ENCODE assay signal across 13 mouse cellular contexts in genomic region chr4:106426286-106426685, GRCm38 (mm10). TPM values are rescaled to one million over a fixed set of nuclear protein-coding genes. Genes with fewer than 3 reads are reported as not detected.
DNase-seq lines count a peak whose midpoint lies in the region; ATAC-seq and TF ChIP-seq lines count a peak whose summit lies in the region.
"Had no signal": no experiment of that assay in that cellular context is flagged by ENCODE, and none has a peak within 500 bp of the region (broad histone marks: within the 10 kb centered on the region; RNA-seq: fewer than 3 reads in every experiment).

No protein-coding gene starts in this region.

- no peaks in the 10 kb centered on the region for H3K27me3 ChIP-seq in kidney, postnatal 0 days (ENCODE audit: insufficient read depth, low read length)
- no peaks in the 10 kb centered on the region for H3K27me3 ChIP-seq in midbrain, postnatal 0 days (ENCODE audit: insufficient read depth, low read length)
- no peaks in the 10 kb centered on the region for H3K27me3 ChIP-seq in midbrain, embryonic 16.5 days (ENCODE audit: control insufficient read depth, insufficient read depth, low read depth, low read length)
- no peaks in the 10 kb centered on the region for H3K27me3 ChIP-seq in stomach, postnatal 0 days (ENCODE audit: control insufficient read depth, insufficient read depth, low read length)
- H3K27me3 ChIP-seq: heart, embryonic 15.5 days; neural tube, embryonic 15.5 days had no signal

- no peak overlapping the region for H3K4me3 ChIP-seq in kidney, postnatal 0 days (replicated peaks; ENCODE audit: low read depth, low read length)
- no peak overlapping the region for H3K4me3 ChIP-seq in midbrain, postnatal 0 days (ENCODE audit: low read depth, low read length)
- no peak overlapping the region for H3K4me3 ChIP-seq in midbrain, embryonic 16.5 days (ENCODE audit: low read depth, low read length)
- H3K4me3 ChIP-seq in stomach, postnatal 0 days (ENCODE audit: low read depth, low read length): no peak overlapping the region
- H3K4me3 ChIP-seq: erythroblast, embryonic 14.5 days; gastrocnemius, adult 2 months; heart, embryonic 15.5 days; neural tube, embryonic 15.5 days had no signal

- H3K9me3 ChIP-seq in kidney, postnatal 0 days (replicated peaks; ENCODE audit: low read length): no peaks in the 10 kb centered on the region
- no peaks in the 10 kb centered on the region for H3K9me3 ChIP-seq in midbrain, postnatal 0 days (ENCODE audit: low read length)
- H3K9me3 ChIP-seq in midbrain, embryonic 16.5 days (replicated peaks; ENCODE audit: control insufficient read depth, low read length, poor library complexity, severe bottlenecking): no peaks in the 10 kb centered on the region
- H3K9me3 ChIP-seq in stomach, postnatal 0 days (ENCODE audit: control insufficient read depth, low read length): no peaks in the 10 kb centered on the region
- H3K9me3 ChIP-seq: heart, embryonic 15.5 days; neural tube, embryonic 15.5 days had no signal

- H3K4me1 ChIP-seq in kidney, postnatal 0 days (replicated peaks; ENCODE audit: insufficient read depth, low read length): no peaks in the 10 kb centered on the region
- H3K4me1 ChIP-seq in midbrain, postnatal 0 days (ENCODE audit: insufficient read depth, low read length): no peaks in the 10 kb centered on the region
- H3K4me1 ChIP-seq in midbrain, embryonic 16.5 days (ENCODE audit: control insufficient read depth, insufficient read depth, low read length): no peaks in the 10 kb centered on the region
- no peaks in the 10 kb centered on the region for H3K4me1 ChIP-seq in stomach, postnatal 0 days (replicated peaks; ENCODE audit: control insufficient read depth, insufficient read depth)
- H3K4me1 ChIP-seq: heart, embryonic 15.5 days; neural tube, embryonic 15.5 days had no signal

- WGBS in kidney, postnatal 0 days: 49% methylated on average over 5 of the region's 5 CpGs
- WGBS in midbrain, postnatal 0 days: 67% methylated on average over 5 of the region's 5 CpGs
- WGBS in midbrain, embryonic 16.5 days: 61% methylated on average over 5 of the region's 5 CpGs
- WGBS in stomach, postnatal 0 days: 57% methylated on average over 5 of the region's 5 CpGs

- peaks cover 59% of the 10 kb centered on the region for H3K36me3 ChIP-seq in kidney, postnatal 0 days (ENCODE audit: insufficient read depth, low read length)
- peaks cover 52% of the 10 kb centered on the region for H3K36me3 ChIP-seq in midbrain, postnatal 0 days (ENCODE audit: insufficient read depth, low read length)
- peaks cover 39% of the 10 kb centered on the region for H3K36me3 ChIP-seq in midbrain, embryonic 16.5 days (ENCODE audit: control insufficient read depth, insufficient read depth, low read length)
- H3K36me3 ChIP-seq in stomach, postnatal 0 days (ENCODE audit: control insufficient read depth, insufficient read depth, low read length): peaks cover 42% of the 10 kb centered on the region

- TF ChIP-seq CTCF in kidney, postnatal 0 days (IDR thresholded peaks at IDR 0.05; ENCODE audit: low read depth): peak; percentile 53; the same call in 1 of the 2 replicates
- TF ChIP-seq CTCF in midbrain, postnatal 0 days (IDR thresholded peaks at IDR 0.05): peak; percentile 46
- peak; percentile 48 for TF ChIP-seq CTCF in stomach, postnatal 0 days (IDR thresholded peaks at IDR 0.05; ENCODE audit: low read depth)

- no peak overlapping the region for H3K4me2 ChIP-seq in kidney, postnatal 0 days (ENCODE audit: low read length)
- H3K4me2 ChIP-seq in midbrain, postnatal 0 days (ENCODE audit: low read depth, low read length, poor library complexity, severe bottlenecking): no peak overlapping the region
- no peak overlapping the region for H3K4me2 ChIP-seq in midbrain, embryonic 16.5 days (ENCODE audit: low read length)
- H3K4me2 ChIP-seq in stomach, postnatal 0 days (replicated peaks; ENCODE audit: low read depth): no peak overlapping the region
- H3K4me2 ChIP-seq: heart, embryonic 15.5 days; neural tube, embryonic 15.5 days had no signal

- DNase-seq in kidney, postnatal 0 days (ENCODE audit: low spot score): peak; percentile 41
- no peak for DNase-seq in kidney, postnatal 25 days
- peak; percentile 22 for DNase-seq in midbrain, postnatal 0 days (ENCODE audit: low spot score)
- DNase-seq in ZHBTc4 (ENCODE audit: low read depth, low spot score): peak; percentile 61
- DNase-seq in stomach, postnatal 0 days (ENCODE audit: low spot score): no peak
- no peak for DNase-seq in right cerebral cortex, postnatal 10 days (ENCODE audit: low spot score in 2 of 2)
- DNase-seq: cerebellum, postnatal 14 days; gastrocnemius, adult 2 months; left cerebral cortex, postnatal 4 days had no signal

- no peak for ATAC-seq in kidney, postnatal 0 days (replicated peaks; ENCODE audit: low FRiP score, low read depth)
- ATAC-seq in midbrain, postnatal 0 days (ENCODE audit: low FRiP score): no peak
- no peak for ATAC-seq in midbrain, embryonic 16.5 days
- no peak for ATAC-seq in stomach, postnatal 0 days (ENCODE audit: low FRiP score, low TSS enrichment)

- TF ChIP-seq EP300 in stomach, postnatal 0 days (optimal IDR thresholded peaks at IDR 0.05): no peak

- H3K27ac ChIP-seq in kidney, postnatal 0 days: no peak overlapping the region
- H3K27ac ChIP-seq in midbrain, postnatal 0 days (ENCODE audit: low read depth, low read length): no peak overlapping the region
- H3K27ac ChIP-seq in midbrain, embryonic 16.5 days (ENCODE audit: low read length): no peak overlapping the region
- H3K27ac ChIP-seq in stomach, postnatal 0 days (replicated peaks): no peak overlapping the region
- H3K27ac ChIP-seq: gastrocnemius, adult 2 months; heart, embryonic 15.5 days; neural tube, embryonic 15.5 days had no signal

- no peak overlapping the region for H3K9ac ChIP-seq in kidney, postnatal 0 days (ENCODE audit: low read depth, low read length)
- no peak overlapping the region for H3K9ac ChIP-seq in midbrain, postnatal 0 days (replicated peaks; ENCODE audit: low read length, poor library complexity, severe bottlenecking)
- H3K9ac ChIP-seq in midbrain, embryonic 16.5 days (ENCODE audit: low read depth, low read length): no peak overlapping the region
- no peak overlapping the region for H3K9ac ChIP-seq in stomach, postnatal 0 days (ENCODE audit: low read length)
- H3K9ac ChIP-seq: heart, embryonic 15.5 days; neural tube, embryonic 15.5 days had no signal

RNA-seq across cellular contexts. Expression of gene Pcsk9, which starts 37.8 kb away (rescaled TPM):
- 5.6 and 6.7 TPM in 2 replicates for polyA plus RNA-seq in kidney, postnatal 0 days (2015; fragmentation: Nextera tagmentation; extraction: Ambion mirVana)
- total RNA-seq in midbrain, postnatal 0 days (2014; rRNA removed): 5.3 and 10.1 TPM in 2 replicates
- polyA plus RNA-seq in midbrain, postnatal 0 days (2015; fragmentation: Nextera tagmentation; extraction: Ambion mirVana): 3.1 and 3.3 TPM in 2 replicates
- polyA plus RNA-seq in midbrain, embryonic 16.5 days (2015; fragmentation: Nextera tagmentation; extraction: Ambion mirVana): 2.1 and 2.3 TPM in 2 replicates
- polyA plus RNA-seq in stomach, postnatal 0 days (2015; fragmentation: Nextera tagmentation; extraction: Ambion mirVana): 4.0 and 6.8 TPM in 2 replicates
- total RNA-seq: gastrocnemius, adult 2 months had no signal

Comparison
In these comparisons a context has a peak if more than half of its experiments do, and no peak if none do; other contexts are left out.
1. DNase-seq: peak in kidney, postnatal 0 days (single experiment), midbrain, postnatal 0 days (single experiment) and ZHBTc4 (single experiment); none in kidney, postnatal 25 days (0 of 2), stomach, postnatal 0 days (single experiment) and right cerebral cortex, postnatal 10 days (0 of 2).
2. Peak in every context shown above with its lines, with median percentiles within 50 percentile points of each other: CTCF ChIP-seq.